Mouse (Mus musculus): ENCODE results near the gene Rpl22l1. TPM values are rescaled to one million over a fixed set of nuclear protein-coding genes. Genes with fewer than 3 reads are reported as not detected.

Gene Rpl22l1
- polyA plus RNA-seq, 1 experiment = 678 TPM

- no peaks in the 10 kb centered on the region for H3K27me3 ChIP-seq (ENCODE audit: control insufficient read depth, insufficient read depth, low read length, poor library complexity, severe bottlenecking)
- no peaks in the 10 kb centered on the region for H3K4me1 ChIP-seq (ENCODE audit: control insufficient read depth, insufficient read depth, low read length)
- H3K9me3 ChIP-seq (replicated peaks; ENCODE audit: control insufficient read depth, insufficient read depth, low read length, poor library complexity, severe bottlenecking) = no peaks in the 10 kb centered on the region; the same call in 1 of the 2 replicates
- no peak overlapping the region for H3K4me3 ChIP-seq (ENCODE audit: low read depth, low read length)
- no peak for TF ChIP-seq EP300 (IDR thresholded peaks at IDR 0.05; ENCODE audit: insufficient read depth, low read depth, low read length)
- no peak overlapping the region for H3K27ac ChIP-seq (ENCODE audit: insufficient read depth, low read length)
- no peak overlapping the region for H3K9ac ChIP-seq (ENCODE audit: low read depth, poor library complexity, severe bottlenecking)
- H3K36me3 ChIP-seq (ENCODE audit: control insufficient read depth, insufficient read depth, low read length, poor library complexity, severe bottlenecking) = no peaks in the 10 kb centered on the region
Measured at GRCm38 (mm10) chr3:28775361-28775760, 29.9 kb upstream of the Rpl22l1 start.

- H3K4me1 ChIP-seq (ENCODE audit: control insufficient read depth, insufficient read depth, low read length) = no peaks in the 10 kb centered on the region
- TF ChIP-seq POLR2A (IDR thresholded peaks at IDR 0.05; ENCODE audit: insufficient read depth, low read length) (no peak), EP300 (IDR thresholded peaks at IDR 0.05; ENCODE audit: insufficient read depth, low read depth, low read length) (no peak), CTCF (IDR thresholded peaks at IDR 0.05; ENCODE audit: low read depth, low read length) (no peak)
- H3K4me3 ChIP-seq (ENCODE audit: low read depth, low read length) = no peak overlapping the region
- no peak overlapping the region for H3K9ac ChIP-seq (ENCODE audit: low read depth, poor library complexity, severe bottlenecking)
- no peaks in the 10 kb centered on the region; the same call in 1 of the 2 replicates for H3K9me3 ChIP-seq (replicated peaks; ENCODE audit: control insufficient read depth, insufficient read depth, low read length, poor library complexity, severe bottlenecking)
- no peaks in the 10 kb centered on the region for H3K27me3 ChIP-seq (ENCODE audit: control insufficient read depth, insufficient read depth, low read length, poor library complexity, severe bottlenecking)
- H3K27ac ChIP-seq (ENCODE audit: insufficient read depth, low read length) = no peak overlapping the region
- no peaks in the 10 kb centered on the region for H3K36me3 ChIP-seq (ENCODE audit: control insufficient read depth, insufficient read depth, low read length, poor library complexity, severe bottlenecking)
Measured at GRCm38 (mm10) chr3:28775958-28776357, 29.3 kb upstream of the Rpl22l1 start.

GRCm38 (mm10) chr3:28776491-28776890, 28.7 kb upstream of the Rpl22l1 start:
- Histone ChIP-seq H3K9ac (ENCODE audit: low read depth, poor library complexity, severe bottlenecking) (no peak overlapping the region), H3K27me3 (ENCODE audit: control insufficient read depth, insufficient read depth, low read length, poor library complexity, severe bottlenecking) (no peaks in the 10 kb centered on the region; the same call in 1 of the 2 replicates), H3K9me3 (replicated peaks; ENCODE audit: control insufficient read depth, insufficient read depth, low read length, poor library complexity, severe bottlenecking) (no peaks in the 10 kb centered on the region; the same call in 1 of the 2 replicates), H3K27ac (ENCODE audit: insufficient read depth, low read length) (no peak overlapping the region), H3K36me3 (ENCODE audit: control insufficient read depth, insufficient read depth, low read length, poor library complexity, severe bottlenecking) (no peaks in the 10 kb centered on the region), H3K4me1 (ENCODE audit: control insufficient read depth, insufficient read depth, low read length) (no peaks in the 10 kb centered on the region), H3K4me3 (ENCODE audit: low read depth, low read length) (no peak overlapping the region)
- TF ChIP-seq EP300 (IDR thresholded peaks at IDR 0.05; ENCODE audit: insufficient read depth, low read depth, low read length) (no peak), CTCF (IDR thresholded peaks at IDR 0.05; ENCODE audit: low read depth, low read length) (no peak), POLR2A (IDR thresholded peaks at IDR 0.05; ENCODE audit: insufficient read depth, low read length) (no peak)

- H3K9me3 ChIP-seq (replicated peaks; ENCODE audit: control insufficient read depth, insufficient read depth, low read length, poor library complexity, severe bottlenecking) = no peaks in the 10 kb centered on the region; the same call in 1 of the 2 replicates
- no peak overlapping the region for H3K27ac ChIP-seq (ENCODE audit: insufficient read depth, low read length)
- no peaks in the 10 kb centered on the region for H3K36me3 ChIP-seq (ENCODE audit: control insufficient read depth, insufficient read depth, low read length, poor library complexity, severe bottlenecking)
- no peaks in the 10 kb centered on the region for H3K4me1 ChIP-seq (ENCODE audit: control insufficient read depth, insufficient read depth, low read length)
- no peaks in the 10 kb centered on the region; the same call in 1 of the 2 replicates for H3K27me3 ChIP-seq (ENCODE audit: control insufficient read depth, insufficient read depth, low read length, poor library complexity, severe bottlenecking)
- TF ChIP-seq POLR2A (IDR thresholded peaks at IDR 0.05; ENCODE audit: insufficient read depth, low read length) = no peak
- TF ChIP-seq EP300 (IDR thresholded peaks at IDR 0.05; ENCODE audit: insufficient read depth, low read depth, low read length) = no peak
- no peak for TF ChIP-seq CTCF (IDR thresholded peaks at IDR 0.05; ENCODE audit: low read depth, low read length)
- no peak overlapping the region for H3K9ac ChIP-seq (ENCODE audit: low read depth, poor library complexity, severe bottlenecking)
- H3K4me3 ChIP-seq (ENCODE audit: low read depth, low read length) = no peak overlapping the region
Measured at GRCm38 (mm10) chr3:28780511-28780910, 24.7 kb upstream of the Rpl22l1 start.

GRCm38 (mm10) chr3:28780994-28781393, 24.2 kb upstream of the Rpl22l1 start, which contains the start of gene Eif5a2:
TSS of gene Eif5a2 (plus strand) at chr3:28781276.
- H3K9ac ChIP-seq (ENCODE audit: low read depth, poor library complexity, severe bottlenecking) = peak within 1 kb of the TSS; percentile 82
- no peaks in the 10 kb centered on the region for H3K4me1 ChIP-seq (ENCODE audit: control insufficient read depth, insufficient read depth, low read length)
- TF ChIP-seq POLR2A (IDR thresholded peaks at IDR 0.05; ENCODE audit: insufficient read depth, low read length) (no peak), EP300 (IDR thresholded peaks at IDR 0.05; ENCODE audit: insufficient read depth, low read depth, low read length) (no peak), CTCF (IDR thresholded peaks at IDR 0.05; ENCODE audit: low read depth, low read length) (no peak)
- no peaks in the 10 kb centered on the region; the same call in 1 of the 2 replicates for H3K9me3 ChIP-seq (replicated peaks; ENCODE audit: control insufficient read depth, insufficient read depth, low read length, poor library complexity, severe bottlenecking)
- H3K4me3 ChIP-seq (ENCODE audit: low read depth, low read length) = peak within 1 kb of the TSS; percentile 65
- H3K36me3 ChIP-seq (ENCODE audit: control insufficient read depth, insufficient read depth, low read length, poor library complexity, severe bottlenecking) = no peaks in the 10 kb centered on the region
- no peaks in the 10 kb centered on the region; the same call in 1 of the 2 replicates for H3K27me3 ChIP-seq (ENCODE audit: control insufficient read depth, insufficient read depth, low read length, poor library complexity, severe bottlenecking)
- no peak within 1 kb of the TSS for H3K27ac ChIP-seq (ENCODE audit: insufficient read depth, low read length)

- Histone ChIP-seq H3K9ac (ENCODE audit: low read depth, poor library complexity, severe bottlenecking) (peak overlapping the region; percentile 82), H3K27me3 (ENCODE audit: control insufficient read depth, insufficient read depth, low read length, poor library complexity, severe bottlenecking) (no peaks in the 10 kb centered on the region; the same call in 1 of the 2 replicates), H3K36me3 (ENCODE audit: control insufficient read depth, insufficient read depth, low read length, poor library complexity, severe bottlenecking) (no peaks in the 10 kb centered on the region), H3K4me1 (ENCODE audit: control insufficient read depth, insufficient read depth, low read length) (no peaks in the 10 kb centered on the region), H3K9me3 (replicated peaks; ENCODE audit: control insufficient read depth, insufficient read depth, low read length, poor library complexity, severe bottlenecking) (no peaks in the 10 kb centered on the region; the same call in 1 of the 2 replicates), H3K4me3 (ENCODE audit: low read depth, low read length) (peak overlapping the region; percentile 65), H3K27ac (ENCODE audit: insufficient read depth, low read length) (no peak overlapping the region)
- TF ChIP-seq CTCF (IDR thresholded peaks at IDR 0.05; ENCODE audit: low read depth, low read length) = no peak
- no peak for TF ChIP-seq POLR2A (IDR thresholded peaks at IDR 0.05; ENCODE audit: insufficient read depth, low read length)
- no peak for TF ChIP-seq EP300 (IDR thresholded peaks at IDR 0.05; ENCODE audit: insufficient read depth, low read depth, low read length)
Measured at GRCm38 (mm10) chr3:28781422-28781821, 23.8 kb upstream of the Rpl22l1 start.
